Mouse (Mus musculus): ENCODE data around the gene Rabl3.

Gene Rabl3

GRCm38 (mm10) chr16:37599326-37599725, 59.6 kb downstream of the Rabl3 start:
- DNase-seq = no peak

- no peak for DNase-seq
Observed at GRCm38 (mm10) chr16:37603431-37603830, 63.7 kb downstream of the Rabl3 start.

GRCm38 (mm10) chr16:37604243-37604642, 64.6 kb downstream of the Rabl3 start:
- DNase-seq = no peak

GRCm38 (mm10) chr16:37610333-37610732, 70.6 kb downstream of the Rabl3 start:
- DNase-seq = no peak

GRCm38 (mm10) chr16:37611072-37611471, 71.4 kb downstream of the Rabl3 start:
- no peak for DNase-seq

- DNase-seq = no peak
Observed at GRCm38 (mm10) chr16:37612013-37612412, 72.3 kb downstream of the Rabl3 start.

GRCm38 (mm10) chr16:37614540-37614939, 74.9 kb downstream of the Rabl3 start:
- no peak for DNase-seq

- DNase-seq = no peak
Observed at GRCm38 (mm10) chr16:37615429-37615828, 75.7 kb downstream of the Rabl3 start.

GRCm38 (mm10) chr16:37616104-37616503, 76.4 kb downstream of the Rabl3 start:
- DNase-seq = no peak

- DNase-seq = no peak
Observed at GRCm38 (mm10) chr16:37617695-37618094, 78.0 kb downstream of the Rabl3 start.

Measured in kidney, adult 9 months (tissue).